Mouse (Mus musculus): ENCODE data around the gene Lenep. TPM values are rescaled to one million over a fixed set of nuclear protein-coding genes. Genes with fewer than 3 reads are reported as not detected.
A peak's percentile ranks its signal among the peaks of the same experiment; 100 is the strongest.

Gene Lenep
- polyA plus RNA-seq, 1 experiment from 2014 or later = 0.22 TPM

GRCm38 (mm10) chr3:89360237-89360636 lies 42.4 kb downstream of the Lenep start:
- no peaks in the 10 kb centered on the region for H3K36me3 ChIP-seq (ENCODE audit: control insufficient read depth, insufficient read depth, low read length)
- ATAC-seq (ENCODE audit: low FRiP score) (no peak), DNase-seq (ENCODE audit: low spot score) (no peak)
- no peak overlapping the region for H3K9ac ChIP-seq (ENCODE audit: low read depth, low read length)
- no peak overlapping the region for H3K4me3 ChIP-seq (ENCODE audit: low read depth, low read length)
- no peaks in the 10 kb centered on the region for H3K9me3 ChIP-seq (ENCODE audit: control insufficient read depth, low read length)
- no peaks in the 10 kb centered on the region for H3K27me3 ChIP-seq (ENCODE audit: control insufficient read depth, insufficient read depth, low read length)
- WGBS = 78% methylated on average over 3 of the region's 3 CpGs
- H3K4me2 ChIP-seq (replicated peaks; ENCODE audit: low read depth, low read length) = no peak overlapping the region
- no peaks in the 10 kb centered on the region for H3K4me1 ChIP-seq (replicated peaks; ENCODE audit: control insufficient read depth, insufficient read depth, low read length)
- H3K27ac ChIP-seq (ENCODE audit: low read depth, low read length) = no peak overlapping the region

- WGBS = 57% methylated on average over 6 of the region's 6 CpGs
- DNase-seq (ENCODE audit: low spot score) (no peak), ATAC-seq (ENCODE audit: low FRiP score) (no peak)
- no peaks in the 10 kb centered on the region for H3K4me1 ChIP-seq (replicated peaks; ENCODE audit: control insufficient read depth, insufficient read depth, low read length)
- no peak overlapping the region for H3K27ac ChIP-seq (ENCODE audit: low read depth, low read length)
- no peak overlapping the region for H3K4me2 ChIP-seq (replicated peaks; ENCODE audit: low read depth, low read length)
- no peak overlapping the region for H3K4me3 ChIP-seq (ENCODE audit: low read depth, low read length)
- H3K9ac ChIP-seq (ENCODE audit: low read depth, low read length) = no peak overlapping the region
- H3K36me3 ChIP-seq (ENCODE audit: control insufficient read depth, insufficient read depth, low read length) = no peaks in the 10 kb centered on the region
- no peaks in the 10 kb centered on the region for H3K9me3 ChIP-seq (ENCODE audit: control insufficient read depth, low read length)
- H3K27me3 ChIP-seq (ENCODE audit: control insufficient read depth, insufficient read depth, low read length) = no peaks in the 10 kb centered on the region
Observed at GRCm38 (mm10) chr3:89359630-89360029, 43.0 kb downstream of the Lenep start.

- H3K4me3 ChIP-seq (ENCODE audit: low read depth, low read length) = no peak overlapping the region
- H3K9me3 ChIP-seq (ENCODE audit: control insufficient read depth, low read length) = no peaks in the 10 kb centered on the region
- H3K4me1 ChIP-seq (replicated peaks; ENCODE audit: control insufficient read depth, insufficient read depth, low read length) = no peaks in the 10 kb centered on the region
- no peak overlapping the region for H3K9ac ChIP-seq (ENCODE audit: low read depth, low read length)
- H3K4me2 ChIP-seq (replicated peaks; ENCODE audit: low read depth, low read length) = no peak overlapping the region
- H3K36me3 ChIP-seq (ENCODE audit: control insufficient read depth, insufficient read depth, low read length) = no peaks in the 10 kb centered on the region
- no peaks in the 10 kb centered on the region for H3K27me3 ChIP-seq (ENCODE audit: control insufficient read depth, insufficient read depth, low read length)
- ATAC-seq (ENCODE audit: low FRiP score) = no peak
- no peak for DNase-seq (ENCODE audit: low spot score)
- WGBS = 64% methylated on average over 9 of the region's 9 CpGs
- no peak overlapping the region for H3K27ac ChIP-seq (ENCODE audit: low read depth, low read length)
Observed at GRCm38 (mm10) chr3:89356029-89356428, 46.6 kb downstream of the Lenep start.

- ATAC-seq (ENCODE audit: low FRiP score) (no peak), DNase-seq (ENCODE audit: low spot score) (no peak)
- Histone ChIP-seq H3K9ac (ENCODE audit: low read depth, low read length) (no peak overlapping the region), H3K4me2 (replicated peaks; ENCODE audit: low read depth, low read length) (no peak overlapping the region), H3K4me3 (ENCODE audit: low read depth, low read length) (no peak overlapping the region), H3K27ac (ENCODE audit: low read depth, low read length) (no peak overlapping the region), H3K4me1 (replicated peaks; ENCODE audit: control insufficient read depth, insufficient read depth, low read length) (no peaks in the 10 kb centered on the region; the same call in 1 of the 2 replicates), H3K36me3 (ENCODE audit: control insufficient read depth, insufficient read depth, low read length) (no peaks in the 10 kb centered on the region), H3K9me3 (ENCODE audit: control insufficient read depth, low read length) (no peaks in the 10 kb centered on the region), H3K27me3 (ENCODE audit: control insufficient read depth, insufficient read depth, low read length) (peaks cover 3% of the 10 kb centered on the region; the same call in 1 of the 2 replicates)
- WGBS = 79% methylated on average over 6 of the region's 6 CpGs
Observed at GRCm38 (mm10) chr3:89355512-89355902, 47.1 kb downstream of the Lenep start.

- Histone ChIP-seq H3K27ac (ENCODE audit: low read depth, low read length) (no peak overlapping the region), H3K36me3 (ENCODE audit: control insufficient read depth, insufficient read depth, low read length) (no peaks in the 10 kb centered on the region)
Observed at GRCm38 (mm10) chr3:89354816-89355511, 47.6 kb downstream of the Lenep start.

GRCm38 (mm10) chr3:89351271-89351670 lies 51.3 kb downstream of the Lenep start:
- H3K36me3 ChIP-seq (ENCODE audit: control insufficient read depth, insufficient read depth, low read length) = no peaks in the 10 kb centered on the region
- H3K4me1 ChIP-seq (replicated peaks; ENCODE audit: control insufficient read depth, insufficient read depth, low read length) = peaks cover 9% of the 10 kb centered on the region
- H3K9me3 ChIP-seq (ENCODE audit: control insufficient read depth, low read length) = no peaks in the 10 kb centered on the region
- H3K4me3 ChIP-seq (ENCODE audit: low read depth, low read length) = no peak overlapping the region
- no peak overlapping the region for H3K27ac ChIP-seq (ENCODE audit: low read depth, low read length)
- H3K4me2 ChIP-seq (replicated peaks; ENCODE audit: low read depth, low read length) = no peak overlapping the region
- peaks cover 3% of the 10 kb centered on the region; the same call in 1 of the 2 replicates for H3K27me3 ChIP-seq (ENCODE audit: control insufficient read depth, insufficient read depth, low read length)
- DNase-seq (ENCODE audit: low spot score) (no peak), ATAC-seq (ENCODE audit: low FRiP score) (no peak)
- WGBS = 67% methylated on average over 5 of the region's 5 CpGs
- no peak overlapping the region for H3K9ac ChIP-seq (ENCODE audit: low read depth, low read length)

More at GRCm38 (mm10) chr3:89354816-89355511, 47.6 kb downstream of the Lenep start:
- DNase-seq (ENCODE audit: low spot score) = peak; percentile 91
- 0 out of 2 replicates have a peak, but pooled peaks have one; percentile 31 for ATAC-seq (ENCODE audit: low FRiP score)
- Histone ChIP-seq H3K4me1 (replicated peaks; ENCODE audit: control insufficient read depth, insufficient read depth, low read length) (peaks cover 3% of the 10 kb centered on the region; the same call in 1 of the 2 replicates), H3K9ac (ENCODE audit: low read depth, low read length) (no peak overlapping the region), H3K4me3 (ENCODE audit: low read depth, low read length) (no peak overlapping the region), H3K27me3 (ENCODE audit: control insufficient read depth, insufficient read depth, low read length) (peaks cover 3% of the 10 kb centered on the region; the same call in 1 of the 2 replicates), H3K9me3 (ENCODE audit: control insufficient read depth, low read length) (no peaks in the 10 kb centered on the region), H3K4me2 (replicated peaks; ENCODE audit: low read depth, low read length) (no peak overlapping the region)
- WGBS = 19% methylated on average over 5 of the region's 5 CpGs

Other genes with a start within 250 kb of the Lenep start
- gene Hcn3, start 242.6 kb downstream of the Lenep start, polyA plus RNA-seq (2014; fragmentation: Nextera tagmentation; extraction: Ambion mirVana) = 3.6 and 4.5 TPM in 2 replicates
- 27.6 and 30.6 TPM in 2 replicates for gene Clk2, start 238.0 kb downstream of the Lenep start, polyA plus RNA-seq (2014; fragmentation: Nextera tagmentation; extraction: Ambion mirVana)
- 85.9 and 90.4 TPM in 2 replicates for gene Scamp3, start 225.3 kb downstream of the Lenep start, polyA plus RNA-seq (2014; fragmentation: Nextera tagmentation; extraction: Ambion mirVana)
- gene Fam189b, start 219.7 kb downstream of the Lenep start, polyA plus RNA-seq (2014; fragmentation: Nextera tagmentation; extraction: Ambion mirVana) = 18.5 and 19.8 TPM in 2 replicates
- 43.7 and 47.3 TPM in 2 replicates for gene Gba, start 199.9 kb downstream of the Lenep start, polyA plus RNA-seq (2014; fragmentation: Nextera tagmentation; extraction: Ambion mirVana)
- gene Thbs3, start 187.6 kb downstream of the Lenep start, polyA plus RNA-seq (2014; fragmentation: Nextera tagmentation; extraction: Ambion mirVana) = 40.9 and 44.5 TPM in 2 replicates
- gene Mtx1, start 175.7 kb downstream of the Lenep start, polyA plus RNA-seq (2014; fragmentation: Nextera tagmentation; extraction: Ambion mirVana) = 180 and 181 TPM in 2 replicates
- 1.4 and 2.1 TPM in 2 replicates for gene Muc1, start 173.7 kb downstream of the Lenep start, polyA plus RNA-seq (2014; fragmentation: Nextera tagmentation; extraction: Ambion mirVana)
- 276 and 289 TPM in 2 replicates for gene Krtcap2, start 156.8 kb downstream of the Lenep start, polyA plus RNA-seq (2014; fragmentation: Nextera tagmentation; extraction: Ambion mirVana)
- 9.5 and 9.7 TPM in 2 replicates for gene Trim46, start 156.5 kb downstream of the Lenep start, polyA plus RNA-seq (2014; fragmentation: Nextera tagmentation; extraction: Ambion mirVana)
- gene Dpm3, start 143.4 kb downstream of the Lenep start, polyA plus RNA-seq (2014; fragmentation: Nextera tagmentation; extraction: Ambion mirVana) = 75.7 and 82.9 TPM in 2 replicates
- gene Slc50a1, start 132.2 kb downstream of the Lenep start, polyA plus RNA-seq (2014; fragmentation: Nextera tagmentation; extraction: Ambion mirVana) = 35.9 and 37.5 TPM in 2 replicates
- gene Efna1, start 121.7 kb downstream of the Lenep start, polyA plus RNA-seq (2014; fragmentation: Nextera tagmentation; extraction: Ambion mirVana) = 14.0 and 16.4 TPM in 2 replicates
- 13.8 TPM in 2 replicates for gene Efna3, start 79.8 kb downstream of the Lenep start, polyA plus RNA-seq (2014; fragmentation: Nextera tagmentation; extraction: Ambion mirVana)
- gene Efna4, start 64.8 kb downstream of the Lenep start, polyA plus RNA-seq (2014; fragmentation: Nextera tagmentation; extraction: Ambion mirVana) = 18.9 and 20.6 TPM in 2 replicates
- 17.8 TPM in 2 replicates for gene Adam15, start 52.8 kb downstream of the Lenep start, polyA plus RNA-seq (2014; fragmentation: Nextera tagmentation; extraction: Ambion mirVana)
- gene Dcst2, start 40.8 kb downstream of the Lenep start, polyA plus RNA-seq (2014; fragmentation: Nextera tagmentation; extraction: Ambion mirVana) = 0.14 and 0.27 TPM in 2 replicates
- gene Dcst1, start 37.5 kb downstream of the Lenep start, polyA plus RNA-seq (2014; fragmentation: Nextera tagmentation; extraction: Ambion mirVana) = 0.28 and 0.63 TPM in 2 replicates
- 0.47 and 1.2 TPM in 2 replicates for gene Zbtb7b, start 8.0 kb downstream of the Lenep start, polyA plus RNA-seq (2014; fragmentation: Nextera tagmentation; extraction: Ambion mirVana)
- 26.2 and 26.5 TPM in 2 replicates for gene Flad1, start 9.1 kb upstream of the Lenep start, polyA plus RNA-seq (2014; fragmentation: Nextera tagmentation; extraction: Ambion mirVana)
- gene Cks1b, start 15.6 kb upstream of the Lenep start, polyA plus RNA-seq (2014; fragmentation: Nextera tagmentation; extraction: Ambion mirVana) = 411 and 414 TPM in 2 replicates
- gene Shc1, start 15.7 kb upstream of the Lenep start, polyA plus RNA-seq (2014; fragmentation: Nextera tagmentation; extraction: Ambion mirVana) = 32.2 and 37.0 TPM in 2 replicates
- gene Pygo2, start 27.4 kb upstream of the Lenep start, polyA plus RNA-seq (2014; fragmentation: Nextera tagmentation; extraction: Ambion mirVana) = 45.0 and 54.5 TPM in 2 replicates
- 8.6 and 10.7 TPM in 2 replicates for gene Pbxip1, start 33.9 kb upstream of the Lenep start, polyA plus RNA-seq (2014; fragmentation: Nextera tagmentation; extraction: Ambion mirVana)
- 72.2 and 79.6 TPM in 2 replicates for gene Pmvk, start 51.7 kb upstream of the Lenep start, polyA plus RNA-seq (2014; fragmentation: Nextera tagmentation; extraction: Ambion mirVana)
- 1.5 and 2.9 TPM in 2 replicates for gene Kcnn3, start 117.4 kb upstream of the Lenep start, polyA plus RNA-seq (2014; fragmentation: Nextera tagmentation; extraction: Ambion mirVana)